Mouse (Mus musculus) stomach, postnatal 0 days (tissue): ENCODE measurements around the gene Dtx4. TPM values are rescaled to one million over a fixed set of nuclear protein-coding genes. Genes with fewer than 3 reads are reported as not detected.

Source experiments
- ATAC-seq: fragments of 200-750 bp; cut with Nextera tagmentation; 2 replicates; pipeline ENCODE4 v1.8.0; 2017; ENCODE audit not compliant: low FRiP score, low TSS enrichment
- DNase-seq: peaks from one replicate; pipeline ENCODE4 v3.0.0-alpha.2; 2016; ENCODE audit warnings: low spot score
- H3K27ac ChIP-seq: fragments of 300-500 bp; sonication (generic); replicated peaks from 2 replicates; pipeline ENCODE4 v1.5.1; 2014; ENCODE audit warnings: mild to moderate bottlenecking, control low read depth
- H3K27me3 ChIP-seq: fragments of 300-500 bp; sonication (generic); 2 replicates; pipeline ENCODE4 v1.6.1; 2014; ENCODE audit warnings: low read length; ENCODE audit not compliant: control insufficient read depth, insufficient read depth
- H3K36me3 ChIP-seq: fragments of 300-500 bp; sonication (generic); 2 replicates; pipeline ENCODE4 v1.6.1; 2014; ENCODE audit warnings: low read length, mixed read lengths; ENCODE audit not compliant: control insufficient read depth, insufficient read depth
- H3K4me1 ChIP-seq: fragments of 300-500 bp; sonication (generic); replicated peaks from 2 replicates; pipeline ENCODE4 v1.6.1; 2014; ENCODE audit warnings: antibody characterized with exemption; ENCODE audit not compliant: control insufficient read depth, insufficient read depth
- H3K4me2 ChIP-seq: fragments of 300-500 bp; sonication (generic); replicated peaks from 2 replicates; pipeline ENCODE4 v1.6.1; 2014; ENCODE audit warnings: low read depth, mild to moderate bottlenecking, control low read depth, moderate library complexity
- H3K4me3 ChIP-seq: fragments of 300-500 bp; sonication (generic); 2 replicates; pipeline ENCODE4 v1.5.1; 2014; ENCODE audit warnings: low read depth, low read length, control low read depth
- H3K9ac ChIP-seq: fragments of 300-500 bp; sonication (generic); 2 replicates; pipeline ENCODE4 v1.6.1; 2014; ENCODE audit warnings: mild to moderate bottlenecking, low read length, control low read depth, mixed read lengths
- H3K9me3 ChIP-seq: fragments of 300-500 bp; sonication (generic); 2 replicates; pipeline ENCODE4 v1.6.1; 2016; ENCODE audit warnings: low read length; ENCODE audit not compliant: control insufficient read depth
- CTCF ChIP-seq: IDR thresholded peaks from 2 replicates; pipeline ENCODE4 v1.5.1; 2016; ENCODE audit warnings: antibody characterized with exemption, low read depth, mild to moderate bottlenecking, moderate library complexity
- EP300 ChIP-seq: optimal IDR thresholded peaks from 2 replicates; pipeline ENCODE3; 2016; ENCODE audit warnings: antibody characterized with exemption
- WGBS: fragments of 180-500 bp; shearing (Covaris S2); extraction: QIAGEN DNeasy Blood & Tissue Kit; methylation state at CpG from one replicate; pipeline ENCODE4 v1.1.7; 2014; 5-methylcytosine and 5-hydroxymethylcytosine counted together
- polyA plus RNA-seq: library from polyadenylated mRNA; unstranded; fragments of >200 nt; fragmentation: Nextera tagmentation; extraction: Ambion mirVana; gene quantifications from 2 replicates; pipeline ENCODE4 v1.2.1, GENCODE M21; 2015

The Dtx4 gene
- polyA plus RNA-seq, 1 experiment from 2014 or later: 6.2 TPM

DNA sequence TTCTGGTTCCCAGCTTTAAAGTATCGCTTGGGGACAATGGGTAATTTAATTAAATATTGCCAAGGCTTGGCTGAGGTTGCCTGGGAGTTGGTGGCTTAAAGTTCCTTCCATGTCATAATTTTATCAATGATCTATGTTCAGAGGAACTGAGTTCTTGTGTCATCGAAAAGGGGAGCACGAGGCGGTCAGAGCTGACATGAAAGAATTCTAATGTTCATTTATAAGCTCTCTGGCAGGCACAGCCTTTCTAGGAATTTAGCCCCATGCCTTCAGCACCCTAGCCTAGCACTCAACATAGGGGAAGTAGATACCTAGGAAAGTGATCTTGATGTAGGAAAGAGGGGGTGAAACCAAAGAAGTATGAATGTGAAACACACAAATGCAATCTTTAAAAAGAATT, 2.9 kb downstream of the Dtx4 start:
- ATAC-seq: no peak
- no peaks in the 10 kb centered on the region for H3K36me3 ChIP-seq
- no peak overlapping the region for H3K4me2 ChIP-seq
- no peak for DNase-seq
- H3K9ac ChIP-seq: no peak overlapping the region
- WGBS: 68% methylated on average over 4 of the region's 4 CpGs
- no peak overlapping the region for H3K4me3 ChIP-seq
- no peak overlapping the region for H3K27ac ChIP-seq
- TF ChIP-seq EP300: no peak
- TF ChIP-seq CTCF: no peak
- H3K27me3 ChIP-seq: no peaks in the 10 kb centered on the region
- no peaks in the 10 kb centered on the region; the same call in 1 of the 2 replicates for H3K4me1 ChIP-seq
- H3K9me3 ChIP-seq: no peaks in the 10 kb centered on the region

DNA sequence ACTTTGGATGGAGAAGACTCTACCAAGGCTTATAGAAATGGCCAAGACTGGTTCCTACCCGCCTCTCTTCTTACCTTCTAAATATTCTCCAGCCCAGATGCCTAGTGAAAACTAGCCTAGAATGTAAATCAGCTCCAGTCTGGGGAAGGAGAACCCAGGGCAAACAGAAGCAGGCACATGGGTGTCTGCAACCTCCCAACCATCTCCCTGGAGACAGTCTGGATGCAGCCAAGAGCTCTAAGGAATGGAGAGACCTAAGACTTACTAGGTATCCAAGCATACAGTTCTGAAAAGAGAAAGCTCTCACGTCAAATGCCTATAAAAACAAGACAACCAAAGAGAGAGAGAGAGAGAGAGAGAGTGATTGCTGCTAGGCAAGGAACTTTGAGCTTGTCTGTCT, 3.3 kb downstream of the Dtx4 start:
- ATAC-seq: no peak
- no peak overlapping the region for H3K4me3 ChIP-seq
- H3K9ac ChIP-seq: no peak overlapping the region
- H3K4me2 ChIP-seq: no peak overlapping the region
- no peaks in the 10 kb centered on the region for H3K27me3 ChIP-seq
- H3K4me1 ChIP-seq: no peaks in the 10 kb centered on the region; the same call in 1 of the 2 replicates
- no peaks in the 10 kb centered on the region for H3K9me3 ChIP-seq
- TF ChIP-seq EP300 (no peak), CTCF (no peak)
- H3K27ac ChIP-seq: no peak overlapping the region
- no peaks in the 10 kb centered on the region for H3K36me3 ChIP-seq
- no peak for DNase-seq
- 85% methylated on average over 2 of the region's 2 CpGs for WGBS

DNA sequence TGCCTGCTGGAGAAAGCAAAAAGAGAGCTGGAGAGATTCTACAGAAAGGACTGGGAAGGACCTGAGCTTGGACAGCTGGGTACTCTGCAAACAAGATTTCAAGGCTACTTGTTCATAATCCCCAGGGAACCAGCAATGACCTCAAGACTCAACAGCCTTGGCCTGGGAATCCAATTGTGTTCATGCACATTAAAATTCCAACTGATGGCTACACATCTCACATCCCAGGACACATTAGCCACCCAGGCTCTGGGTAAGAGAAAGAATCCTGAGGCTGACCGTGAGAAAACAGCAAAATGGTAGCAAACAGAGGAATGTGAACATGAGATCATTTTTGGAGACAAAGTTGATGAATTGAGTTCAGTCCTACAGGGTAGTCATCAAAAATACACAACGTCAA, 5.0 kb downstream of the Dtx4 start:
- DNase-seq: no peak
- WGBS: 73% methylated on average over 2 of the region's 2 CpGs
- TF ChIP-seq EP300 (no peak), CTCF (no peak)
- no peaks in the 10 kb centered on the region for H3K36me3 ChIP-seq
- no peak for ATAC-seq
- no peaks in the 10 kb centered on the region; the same call in 1 of the 2 replicates for H3K4me1 ChIP-seq
- no peak overlapping the region for H3K4me2 ChIP-seq
- no peak overlapping the region for H3K27ac ChIP-seq
- no peaks in the 10 kb centered on the region for H3K27me3 ChIP-seq
- no peak overlapping the region for H3K4me3 ChIP-seq
- no peaks in the 10 kb centered on the region for H3K9me3 ChIP-seq
- no peak overlapping the region for H3K9ac ChIP-seq

- no peak overlapping the region for H3K4me3 ChIP-seq
- ATAC-seq: no peak
- H3K4me2 ChIP-seq: no peak overlapping the region
- no peak overlapping the region for H3K27ac ChIP-seq
- no peaks in the 10 kb centered on the region for H3K27me3 ChIP-seq
- H3K36me3 ChIP-seq: peaks cover 3% of the 10 kb centered on the region; the same call in 1 of the 2 replicates
- no peaks in the 10 kb centered on the region for H3K9me3 ChIP-seq
- no peak for DNase-seq
- no peak for TF ChIP-seq CTCF
- TF ChIP-seq EP300: no peak
- H3K4me1 ChIP-seq: no peaks in the 10 kb centered on the region; the same call in 1 of the 2 replicates
- H3K9ac ChIP-seq: no peak overlapping the region
- 77% methylated on average over 3 of the region's 3 CpGs for WGBS
Observed at GRCm38 (mm10) chr19:12494972-12495535, 6.2 kb downstream of the Dtx4 start.

GRCm38 (mm10) chr19:12494187-12494458, 7.1 kb downstream of the Dtx4 start:
- Histone ChIP-seq H3K9ac (no peak overlapping the region), H3K36me3 (peaks cover 3% of the 10 kb centered on the region; the same call in 1 of the 2 replicates), H3K27ac (no peak overlapping the region), H3K9me3 (no peaks in the 10 kb centered on the region), H3K27me3 (no peaks in the 10 kb centered on the region), H3K4me1 (no peaks in the 10 kb centered on the region; the same call in 1 of the 2 replicates), H3K4me3 (no peak overlapping the region), H3K4me2 (no peak overlapping the region)
- ATAC-seq (no peak), DNase-seq (no peak)
- TF ChIP-seq EP300: no peak
- TF ChIP-seq CTCF: no peak
- WGBS: 78% methylated on average over 4 of the region's 4 CpGs

DNA sequence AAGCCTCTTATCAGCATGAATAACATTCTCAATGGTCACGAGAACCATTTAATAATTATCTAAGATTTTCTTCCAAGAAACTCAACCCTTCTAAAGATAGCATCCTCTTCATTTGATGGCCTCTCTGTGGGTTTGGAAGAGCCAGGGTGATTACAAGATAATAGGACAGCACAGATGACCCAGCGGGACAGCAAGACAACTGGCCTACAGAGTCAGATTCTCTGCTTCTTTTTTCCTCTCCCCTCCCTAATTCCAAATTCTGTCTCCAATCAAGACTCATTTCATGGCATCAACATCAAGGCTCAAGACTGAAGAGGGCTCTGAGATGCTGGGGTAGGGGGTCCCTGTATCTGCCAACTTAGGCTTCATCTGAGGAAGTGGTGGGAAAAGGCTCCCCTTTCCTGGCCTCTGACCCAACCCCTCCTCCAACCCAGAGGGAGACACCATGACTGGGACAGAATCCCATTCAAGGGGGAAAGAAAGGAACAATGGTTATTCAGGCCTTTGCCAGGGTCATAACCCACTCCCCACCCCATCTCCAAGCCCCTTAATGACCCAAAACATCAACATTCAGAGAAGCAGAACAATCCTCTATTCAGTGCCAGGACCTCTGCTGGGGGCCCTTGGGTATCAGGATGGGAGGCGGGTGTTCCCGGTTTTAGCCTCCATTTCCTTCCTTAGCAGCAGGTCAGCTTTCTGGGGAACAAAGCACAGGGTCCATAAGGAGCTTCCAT, 7.6 kb downstream of the Dtx4 start:
- Histone ChIP-seq H3K4me2 (no peak overlapping the region), H3K36me3 (peaks cover 3% of the 10 kb centered on the region; the same call in 1 of the 2 replicates), H3K9ac (no peak overlapping the region), H3K4me3 (no peak overlapping the region), H3K4me1 (no peaks in the 10 kb centered on the region; the same call in 1 of the 2 replicates), H3K27ac (no peak overlapping the region), H3K27me3 (no peaks in the 10 kb centered on the region), H3K9me3 (no peaks in the 10 kb centered on the region)
- DNase-seq (no peak), ATAC-seq (no peak)
- TF ChIP-seq CTCF (no peak), EP300 (no peak)
- WGBS: 77% methylated on average over 4 of the region's 4 CpGs
